Mouse (Mus musculus) T-cell, adult 2 months (primary cell): ENCODE measurements around the gene Rffl.

Source experiments
- DNase-seq: peaks from one replicate; pipeline ENCODE4 v3.0.0; 2022; ENCODE audit warnings: low spot score

The Rffl gene

DNA sequence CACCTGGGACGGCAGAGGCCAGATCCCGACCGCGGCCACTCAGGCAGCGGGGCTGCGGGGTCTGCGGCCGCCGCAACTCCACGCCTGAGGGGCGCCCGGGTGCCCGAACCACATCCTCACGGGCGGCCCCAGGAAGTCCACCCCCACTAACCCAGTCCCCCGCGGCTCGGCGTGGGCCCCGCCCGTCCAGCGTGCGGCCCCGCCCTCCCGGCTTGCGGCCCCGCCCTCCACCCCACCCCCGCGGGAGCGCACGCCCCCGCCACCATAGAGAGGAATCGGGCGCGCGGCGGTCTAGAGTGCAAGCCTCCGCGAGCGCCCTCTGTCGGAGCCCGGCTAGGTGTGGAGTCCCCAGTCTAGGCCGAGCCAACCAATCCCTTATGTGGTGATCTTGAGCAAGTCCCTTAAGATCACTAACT, at the start of gene Rffl:
TSS of gene Rffl (minus strand) at position 180 of the 416 bp plus-strand sequence.
- peak; percentile 91 for DNase-seq

DNA sequence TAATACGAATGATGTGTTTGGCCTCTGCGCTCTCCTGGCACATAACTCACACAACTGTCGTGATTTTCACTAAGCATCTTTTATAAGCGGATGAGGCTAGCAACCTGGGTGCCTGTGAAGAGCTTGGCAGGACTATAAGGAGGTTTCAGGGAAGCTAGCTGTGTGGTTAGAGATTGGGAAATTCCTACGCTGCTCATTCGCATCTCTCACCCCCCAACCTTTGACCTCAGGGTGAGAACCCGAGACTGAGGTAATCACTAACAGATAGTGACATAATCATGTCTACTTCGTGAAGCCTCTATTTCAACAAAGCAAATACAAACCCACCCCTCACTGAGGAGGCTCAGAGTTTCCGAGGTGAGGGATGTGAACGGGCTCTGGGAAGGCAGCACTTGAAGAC, 49.8 kb upstream of the Rffl start:
- DNase-seq: no peak

DNA sequence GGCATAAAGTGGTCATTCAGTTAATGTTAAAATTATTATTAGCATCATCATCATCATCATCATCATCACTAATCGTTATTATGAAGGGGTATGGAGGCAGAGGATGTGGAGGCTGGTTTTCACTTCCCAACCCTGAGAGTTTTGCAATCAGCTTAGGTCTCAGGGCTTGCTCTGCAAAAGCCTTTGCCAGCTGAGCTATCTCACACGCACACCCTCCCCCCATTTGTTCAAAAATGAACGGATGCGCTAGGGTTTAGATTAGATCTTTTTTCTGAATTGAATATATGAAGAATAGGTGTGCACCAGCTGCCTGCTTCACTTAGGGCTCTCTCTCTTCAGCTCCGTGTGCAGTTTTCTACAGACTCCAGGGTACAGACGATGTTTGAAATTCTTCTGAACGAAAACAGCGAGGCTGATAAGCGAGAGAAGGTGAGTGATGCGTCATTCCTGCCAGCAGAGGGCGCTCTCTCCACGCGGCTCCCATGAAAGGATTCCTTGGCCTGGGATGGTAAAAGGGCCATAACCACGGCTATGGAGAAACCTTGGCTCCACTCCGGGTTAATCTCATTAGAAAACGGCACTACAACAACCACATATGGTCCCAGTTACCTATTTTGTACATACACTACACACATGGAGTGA, 43.8 kb upstream of the Rffl start:
- peak; percentile 69 for DNase-seq

DNA sequence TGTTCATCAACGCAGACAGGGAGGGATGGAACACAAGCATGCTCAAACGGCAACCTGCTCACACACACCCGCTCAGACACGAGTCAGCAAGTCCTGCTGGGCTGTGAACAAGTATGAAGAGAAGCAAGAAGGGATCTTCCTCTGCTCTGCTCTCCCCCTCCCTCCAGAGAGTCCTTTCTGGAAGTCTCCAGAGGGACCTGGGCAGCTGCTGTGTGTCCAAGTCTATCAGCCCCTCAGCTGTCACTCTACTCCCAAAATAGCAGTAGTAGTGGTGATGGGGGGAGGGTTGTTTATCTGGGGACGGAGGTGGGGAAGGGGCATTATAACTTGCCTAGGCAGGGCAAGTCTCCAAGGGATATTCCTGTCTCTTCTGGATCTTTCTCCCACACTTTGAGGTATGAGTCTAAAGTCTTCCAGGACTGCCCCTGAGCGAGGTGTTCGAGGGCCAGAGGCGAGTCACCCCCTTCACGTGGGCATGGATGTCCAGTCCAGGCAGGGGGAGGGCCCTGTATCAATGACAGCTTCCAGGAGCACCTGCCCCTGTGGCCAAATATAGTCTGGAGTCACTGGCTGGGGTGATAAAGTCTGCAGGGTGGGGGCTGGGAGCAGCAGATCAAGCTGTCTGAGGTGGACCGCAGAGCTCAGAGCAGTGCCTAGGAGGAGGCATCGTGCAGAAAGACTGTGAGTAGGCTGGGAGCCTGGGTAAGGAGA, 39.8 kb upstream of the Rffl start:
- DNase-seq: no peak

DNA sequence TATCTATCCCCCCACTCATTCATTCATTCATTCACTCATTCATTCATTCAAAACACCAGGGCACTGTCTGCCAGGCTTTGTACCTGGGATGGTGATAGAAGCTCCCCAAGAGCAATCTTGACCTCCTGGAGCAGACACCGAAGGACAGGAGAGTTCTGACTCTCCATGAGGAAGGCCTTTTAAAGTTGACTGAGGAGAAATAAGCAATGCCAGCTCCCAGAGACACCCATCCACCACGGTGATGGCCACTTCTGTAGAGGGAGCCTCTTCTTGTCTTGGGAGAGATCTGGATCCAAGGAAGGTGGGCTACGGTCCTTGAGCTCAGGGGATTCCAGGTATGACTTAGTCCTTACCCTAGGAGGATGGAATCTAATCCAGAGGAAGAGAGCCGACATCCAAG, 39.2 kb upstream of the Rffl start, which contains the start of gene Unc45b:
TSS of gene Unc45b (plus strand) at position 301 of the 400 bp plus-strand sequence.
- no peak for DNase-seq

DNA sequence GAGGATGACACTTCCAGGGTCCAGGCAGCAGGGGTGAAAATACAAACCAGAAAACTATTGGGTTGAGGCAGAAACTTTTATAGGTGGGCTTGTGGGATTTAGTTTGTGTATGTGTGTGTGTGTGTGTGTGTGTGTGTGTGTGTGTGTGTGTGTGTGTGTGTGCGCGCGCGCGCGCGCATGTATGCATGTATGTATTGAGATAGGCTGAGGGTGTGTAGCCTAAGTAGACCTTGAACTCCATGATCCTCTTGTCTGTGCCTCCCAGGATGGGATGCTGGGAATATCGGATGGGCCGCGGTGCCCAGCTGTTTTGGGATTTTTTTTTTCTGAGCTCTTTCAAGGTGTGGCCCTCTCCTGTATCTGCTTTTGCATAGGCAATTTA, 37.6 kb upstream of the Rffl start:
- DNase-seq: no peak

DNA sequence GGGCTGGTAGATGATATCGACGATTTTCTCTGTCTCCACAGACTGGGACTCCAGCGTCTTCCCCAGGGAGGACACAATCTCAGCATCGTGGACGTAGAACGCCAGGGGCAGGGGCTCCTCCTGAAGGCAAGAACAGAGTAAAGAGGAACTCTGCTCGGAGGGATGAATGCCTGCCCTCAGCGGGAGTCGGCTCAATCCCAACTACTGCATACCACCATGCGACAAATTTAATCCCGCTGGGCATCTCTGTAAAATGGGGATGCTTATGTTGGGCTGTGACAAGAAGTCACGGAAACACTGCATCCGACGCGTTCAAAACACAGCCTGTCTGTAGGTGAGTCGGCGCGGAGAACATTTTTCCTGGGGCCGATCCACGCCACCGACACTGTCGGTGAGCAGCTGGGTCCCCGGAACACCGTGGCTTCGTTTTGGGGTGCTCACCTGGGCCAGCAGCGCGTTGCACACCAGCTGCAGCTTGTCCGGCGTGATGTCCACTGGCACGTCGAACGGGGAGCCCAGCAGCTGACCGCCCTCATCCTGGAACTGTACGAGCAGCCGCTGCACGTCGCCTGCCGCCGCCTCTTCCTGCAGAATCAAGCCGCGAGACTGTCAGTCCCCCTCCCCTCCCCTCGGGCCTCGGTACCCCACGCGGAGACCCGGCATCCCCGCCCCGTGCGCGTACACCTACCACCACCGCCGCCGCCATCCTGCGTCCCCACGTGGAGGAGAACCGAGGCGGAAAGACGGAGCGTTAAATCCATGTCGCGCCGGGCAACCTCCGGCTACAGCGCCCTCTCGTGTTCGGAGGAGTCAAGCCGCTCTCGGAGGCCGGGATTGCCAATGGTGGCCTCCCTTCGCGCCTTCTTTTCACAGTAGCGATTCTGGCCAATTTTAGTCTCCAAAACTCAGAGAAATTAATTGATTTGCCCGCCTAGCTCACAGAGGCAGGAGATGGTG, 36.9 kb upstream of the Rffl start, which contains the start of gene Nle1:
TSS of gene Nle1 (minus strand) at position 761 of the 957 bp plus-strand sequence.
- DNase-seq: peak; percentile 94

DNA sequence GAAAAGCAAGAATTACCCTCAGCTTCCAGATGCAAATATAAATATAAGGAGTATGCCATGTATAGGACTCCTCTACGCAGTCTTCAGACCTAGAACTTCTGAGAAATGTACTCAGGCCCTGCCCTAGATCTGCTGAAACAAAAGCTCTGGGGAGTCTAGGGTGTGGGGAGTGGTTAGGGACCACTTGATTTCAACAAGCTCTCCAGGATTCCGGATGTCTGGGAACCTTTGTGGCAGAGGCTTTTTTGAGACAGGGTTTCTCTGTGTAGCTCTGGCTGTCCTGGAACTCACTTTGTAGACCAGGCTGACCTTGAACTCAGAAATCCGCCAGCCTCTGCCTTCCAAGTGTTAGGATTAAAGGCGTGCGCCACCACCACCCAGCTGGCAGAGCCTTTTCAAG, 34.8 kb upstream of the Rffl start:
- no peak for DNase-seq

DNA sequence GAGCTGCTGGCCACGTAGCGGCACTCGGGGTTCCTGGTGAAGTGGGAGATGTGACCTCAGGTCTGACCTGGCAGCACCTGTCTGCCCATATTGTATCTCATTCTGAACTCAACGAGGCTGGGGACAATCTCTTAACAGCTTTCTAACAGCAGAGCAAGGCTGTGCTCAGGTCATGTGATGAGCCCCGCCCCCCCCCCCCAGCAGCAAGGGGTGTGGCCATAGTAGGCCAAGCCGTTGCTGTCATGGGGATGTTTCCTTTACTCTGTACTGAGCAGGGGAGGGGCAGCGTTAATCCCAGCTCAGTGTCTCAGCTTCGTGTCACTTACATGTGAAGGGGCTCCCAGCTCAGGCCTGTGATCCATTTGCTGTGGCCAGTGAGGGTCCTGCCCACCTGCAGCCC, 33.9 kb upstream of the Rffl start:
- no peak for DNase-seq

DNA sequence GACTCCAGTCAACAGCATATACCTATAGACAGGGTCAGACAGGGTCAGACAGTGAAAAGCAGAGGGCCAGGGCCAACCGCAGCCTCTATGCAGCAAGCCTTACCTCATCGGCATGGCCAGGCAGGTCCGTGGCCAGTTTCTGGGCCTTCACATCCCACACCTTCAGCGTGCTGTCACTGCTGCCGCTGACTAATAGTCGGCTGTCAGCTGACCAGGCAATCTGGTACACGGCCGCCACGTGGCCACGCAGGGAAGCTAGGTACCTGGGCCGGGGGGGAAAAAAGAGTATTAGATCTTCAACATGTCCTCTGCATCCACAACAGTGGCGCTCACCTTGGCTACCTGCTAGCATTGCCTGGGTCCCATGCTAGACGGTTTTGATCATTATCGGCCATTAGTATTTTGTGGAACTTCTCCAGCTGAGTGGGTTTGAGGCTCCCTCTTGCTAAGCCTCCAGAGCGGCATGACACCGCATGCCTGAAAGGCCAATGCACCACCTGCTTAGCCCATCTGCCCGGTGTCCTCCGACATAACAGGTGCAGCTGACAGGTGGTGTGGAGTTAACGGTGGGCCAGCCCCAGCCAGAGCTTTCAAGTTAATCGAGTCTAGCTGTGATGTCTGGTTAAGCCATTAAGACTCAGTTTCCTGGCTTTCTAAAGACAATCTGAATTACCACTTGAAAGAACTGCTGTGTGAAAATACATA, 30.7 kb upstream of the Rffl start:
- no peak for DNase-seq

DNA sequence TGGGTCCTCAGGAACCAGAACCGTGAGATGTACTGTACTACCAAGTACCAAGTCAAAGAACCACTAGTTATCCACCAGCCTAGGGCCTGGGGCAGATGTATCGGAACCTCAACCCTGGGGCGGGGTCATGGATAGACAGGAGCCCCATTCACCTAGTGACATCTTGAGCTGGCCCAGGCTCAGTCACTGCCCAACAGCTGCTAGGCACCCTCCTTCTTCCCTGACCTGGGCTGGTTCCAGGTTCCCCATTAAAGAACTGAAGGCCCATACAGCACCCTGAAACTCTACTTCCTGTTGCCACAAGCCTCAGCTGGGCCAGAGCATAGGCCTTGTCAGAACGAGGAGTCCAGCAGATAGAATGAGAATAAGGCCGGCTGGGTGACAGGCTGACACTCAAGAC, 28.7 kb upstream of the Rffl start:
- DNase-seq: no peak

DNA sequence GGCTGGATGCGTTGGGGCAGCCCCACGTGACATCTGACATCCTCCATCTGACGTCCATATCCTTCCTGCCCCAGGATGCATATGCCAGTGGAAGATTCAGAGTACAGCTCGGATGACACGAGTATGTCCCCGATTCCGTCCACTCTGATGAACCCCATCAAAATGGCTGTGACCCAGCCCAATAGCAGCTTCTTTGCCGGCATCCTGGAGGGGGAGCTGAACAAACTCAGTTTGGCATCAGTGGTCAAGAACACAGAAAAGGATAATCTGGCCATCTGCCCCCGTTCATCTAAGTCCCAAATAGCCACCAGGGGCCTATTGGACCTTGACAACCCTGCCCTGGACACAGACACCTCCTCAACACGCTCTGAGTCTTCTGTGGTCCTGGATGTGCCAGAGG, 26.5 kb upstream of the Rffl start:
- DNase-seq: no peak

DNA sequence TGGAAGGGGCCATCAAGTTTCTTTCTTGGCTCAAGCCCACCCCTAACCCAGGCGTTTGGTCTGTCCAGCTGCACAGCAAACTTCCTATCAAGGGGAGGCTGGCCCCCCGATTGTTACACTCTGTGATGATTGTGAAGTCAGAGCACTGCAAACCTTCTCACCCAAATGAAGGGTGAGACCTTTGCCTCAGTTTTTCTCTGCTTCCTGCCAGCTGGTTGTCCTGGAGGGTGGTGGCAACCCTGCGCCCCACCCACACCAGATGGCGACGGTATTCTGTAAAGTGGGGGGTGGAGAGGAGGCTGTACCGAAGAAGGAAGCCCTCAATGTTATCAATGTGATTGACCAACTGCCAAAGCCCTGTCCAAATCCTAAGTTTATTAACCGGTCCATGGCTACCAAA, 20.9 kb upstream of the Rffl start, which contains the start of gene Fndc8:
TSS of gene Fndc8 (plus strand) at position 189 of the 400 bp plus-strand sequence.
- no peak for DNase-seq

DNA sequence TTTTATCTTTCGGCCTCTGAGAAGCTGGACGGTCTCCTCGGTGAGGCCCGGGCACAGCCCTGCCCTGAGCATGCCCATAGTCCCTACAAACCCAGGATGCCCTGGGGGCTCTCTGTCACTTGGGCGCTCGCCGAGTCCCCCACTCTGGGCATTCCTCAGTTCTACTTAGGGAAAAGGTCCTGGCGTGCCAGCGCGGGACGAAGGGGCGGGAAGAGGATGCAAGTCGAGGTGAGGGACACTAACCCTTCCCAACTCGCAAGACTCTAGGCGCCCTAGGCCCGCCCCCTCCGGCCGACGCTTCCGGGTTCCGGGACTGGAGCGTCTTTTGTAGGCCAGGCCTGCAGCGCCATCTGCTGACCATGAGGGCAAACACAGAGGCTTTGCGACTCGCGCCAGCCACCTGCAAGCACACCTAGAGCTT, 19.3 kb upstream of the Rffl start, which contains the start of gene Rad51d:
TSS of gene Rad51d (minus strand) at position 273 of the 421 bp plus-strand sequence.
- peak; percentile 91 for DNase-seq

DNA sequence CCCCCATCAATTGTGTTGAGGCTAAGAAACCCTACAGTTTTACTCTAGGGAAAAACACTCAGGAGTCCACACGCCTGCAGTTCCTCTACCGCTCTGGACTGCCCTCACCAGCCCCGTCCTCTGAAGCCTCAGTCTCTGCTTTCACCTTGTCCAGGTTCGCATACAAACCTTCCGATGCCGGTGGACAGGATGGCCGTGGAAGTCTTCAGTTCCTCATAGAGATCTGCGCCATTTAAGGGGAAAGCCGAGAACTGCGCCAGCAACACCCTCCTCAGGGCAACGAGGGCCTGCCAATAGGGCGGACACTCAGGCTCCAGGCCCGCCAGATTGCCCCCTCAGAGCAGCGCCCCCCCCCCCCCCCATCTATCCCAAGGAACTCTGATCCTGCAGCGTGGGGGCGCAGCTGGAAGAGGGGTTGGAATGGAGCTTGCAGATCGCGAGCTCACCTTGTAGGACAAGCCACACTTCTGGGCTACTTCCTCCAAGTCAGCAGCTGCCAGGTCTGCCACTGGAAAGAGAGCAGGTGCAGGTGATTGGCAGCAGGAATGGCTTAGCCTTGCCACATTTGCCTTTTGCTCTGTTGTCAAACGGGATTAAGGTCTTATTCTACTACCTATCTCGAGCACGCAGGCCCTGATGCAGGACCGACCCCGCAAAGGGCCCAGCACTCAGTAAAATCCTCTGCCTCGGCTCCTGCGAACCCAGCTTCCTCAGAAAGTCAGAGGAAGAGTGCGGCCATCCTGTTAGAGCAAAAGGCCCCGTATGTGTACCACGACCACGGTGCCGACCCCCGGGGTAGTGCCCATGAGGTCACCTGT, 18.7 kb upstream of the Rffl start:
- DNase-seq: no peak

DNA sequence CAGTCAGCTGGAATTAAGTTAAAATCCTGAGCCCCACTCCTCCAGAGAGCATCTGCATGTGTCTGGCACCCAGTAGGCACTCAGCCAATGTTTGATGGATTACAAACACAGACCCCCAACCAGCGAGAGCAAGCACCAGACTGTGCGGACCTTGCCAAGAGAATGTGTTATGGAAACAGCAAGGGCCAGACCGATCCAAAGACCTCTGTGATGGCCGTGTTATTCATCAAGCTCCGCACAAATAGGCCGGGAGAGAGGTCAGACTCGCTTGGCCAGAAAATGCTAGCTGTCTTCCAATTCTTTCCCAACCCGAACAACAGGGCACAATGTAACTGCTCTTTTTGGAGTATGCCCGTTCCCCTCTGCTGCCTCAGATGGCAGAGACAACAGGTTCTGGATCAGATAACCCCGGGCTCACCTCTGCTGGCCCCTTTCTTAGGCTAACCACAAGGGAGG, 17.5 kb upstream of the Rffl start:
- DNase-seq: no peak

DNA sequence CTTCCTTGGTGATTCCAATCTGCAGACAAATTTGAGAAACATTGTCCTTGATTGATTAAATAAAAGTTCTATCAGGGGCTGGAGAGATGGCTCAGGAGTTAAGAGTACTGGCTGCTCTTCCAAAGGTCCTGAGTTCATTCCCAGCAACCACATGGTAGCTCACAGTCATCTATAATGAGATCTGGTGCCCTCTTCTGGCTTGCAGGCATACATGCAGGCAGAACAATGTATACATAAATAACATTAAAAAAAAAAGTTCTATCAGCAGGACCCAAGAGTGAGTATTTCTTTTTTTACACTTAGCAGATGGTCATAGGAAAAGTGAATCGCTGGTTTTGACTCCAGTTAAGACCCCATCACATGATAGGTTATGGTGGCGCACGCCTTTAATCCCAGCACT, 15.5 kb upstream of the Rffl start:
- peak; percentile 9 for DNase-seq

DNA sequence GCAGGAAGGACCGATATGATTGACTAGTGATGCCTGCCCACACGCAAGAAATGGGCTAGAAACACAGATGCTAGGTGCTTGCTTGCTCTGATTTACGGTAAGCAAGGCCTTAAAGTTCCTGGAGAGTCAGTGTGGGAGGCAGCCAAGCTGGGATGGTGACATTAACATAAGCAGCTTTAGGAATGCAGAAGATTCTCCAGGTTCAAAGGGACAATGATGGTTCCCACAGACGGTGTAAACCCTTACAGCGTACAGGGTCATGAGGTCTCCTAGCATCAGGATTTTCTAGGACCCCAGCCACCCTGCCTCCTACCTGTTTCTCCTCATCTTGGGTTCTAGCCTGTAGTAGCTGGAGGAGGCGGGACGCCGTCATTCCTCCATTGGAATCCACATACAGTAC, 12.2 kb upstream of the Rffl start:
- no peak for DNase-seq

DNA sequence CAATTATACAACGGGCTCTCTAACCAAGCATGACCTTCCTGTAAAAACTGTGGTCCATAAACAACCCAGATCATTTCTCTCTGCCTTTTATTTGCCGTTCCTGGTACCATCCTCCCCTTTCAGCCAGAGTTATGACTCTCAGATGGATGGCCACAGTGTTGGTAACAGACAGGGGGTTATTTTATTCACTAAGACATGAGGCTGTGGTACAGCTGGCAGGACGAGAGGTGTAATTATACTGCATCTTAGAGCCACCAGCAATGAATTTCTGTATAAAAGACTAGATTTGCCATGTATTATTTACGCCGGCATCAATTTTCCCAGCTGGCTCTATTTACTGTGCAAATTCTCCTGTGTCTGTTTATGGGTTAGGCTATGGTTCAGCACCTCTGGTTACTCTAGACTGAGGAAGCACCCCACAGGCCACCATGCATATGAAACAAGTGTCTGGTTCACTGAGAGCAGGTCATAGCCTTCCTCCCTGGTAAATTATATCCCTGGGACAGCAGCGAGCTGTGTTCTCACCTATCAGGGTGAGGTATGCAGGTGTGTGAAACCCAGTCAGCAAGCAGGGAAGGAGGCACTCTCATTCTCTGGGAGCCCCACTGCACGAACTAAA, 6.8 kb upstream of the Rffl start:
- no peak for DNase-seq

DNA sequence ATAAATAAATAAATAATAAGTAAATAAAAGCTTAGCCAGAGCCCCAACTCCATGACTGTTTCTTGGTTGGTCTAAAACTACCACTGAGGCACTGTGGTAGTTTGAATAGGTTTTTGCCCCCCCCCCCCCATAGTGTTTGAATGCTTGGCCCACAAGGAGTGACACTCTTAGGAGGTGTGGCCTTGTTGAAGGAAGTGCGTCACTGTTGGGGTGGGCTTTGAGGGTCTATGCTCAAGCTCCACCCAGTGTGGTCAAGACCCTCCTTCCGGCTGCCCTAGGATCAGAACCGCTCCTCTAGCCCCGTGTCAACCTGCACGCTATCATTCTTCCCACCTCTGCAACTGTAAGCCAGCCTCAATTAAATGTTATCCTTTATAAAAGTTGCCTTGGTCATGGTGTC, 4.6 kb upstream of the Rffl start:
- DNase-seq: no peak
